Mouse (Mus musculus) hindbrain, embryonic 16.5 days (tissue): ENCODE measurements around the gene Ceacam10. TPM values are rescaled to one million over a fixed set of nuclear protein-coding genes. Genes with fewer than 3 reads are reported as not detected.

Experiments used
- ATAC-seq: fragments of 200-750 bp; cut with Nextera tagmentation; 2 replicates; pipeline ENCODE4 v1.8.0; 2017; ENCODE audit warnings: moderate TSS enrichment, moderate library complexity
- H3K27ac ChIP-seq: fragments of 300-500 bp; sonication (generic); 2 replicates; pipeline ENCODE4 v1.5.1; 2014; ENCODE audit warnings: low read depth, mild to moderate bottlenecking, control low read depth, low read length, moderate library complexity
- H3K27me3 ChIP-seq: fragments of 300-500 bp; sonication (generic); replicated peaks from 2 replicates; pipeline ENCODE4 v1.6.1; 2014; ENCODE audit warnings: low read length; ENCODE audit not compliant: control insufficient read depth, insufficient read depth
- H3K36me3 ChIP-seq: fragments of 300-500 bp; sonication (generic); 2 replicates; pipeline ENCODE4 v1.6.1; 2014; ENCODE audit warnings: mild to moderate bottlenecking, low read length, moderate library complexity, mixed read lengths; ENCODE audit not compliant: control insufficient read depth, insufficient read depth
- H3K4me1 ChIP-seq: fragments of 300-500 bp; sonication (generic); 2 replicates; pipeline ENCODE4 v1.6.1; 2014; ENCODE audit warnings: low read depth, low read length; ENCODE audit not compliant: control insufficient read depth, insufficient read depth
- H3K4me2 ChIP-seq: fragments of 300-500 bp; sonication (generic); 2 replicates; pipeline ENCODE4 v1.6.1; 2014; ENCODE audit warnings: mild to moderate bottlenecking, low read length, control low read depth, moderate library complexity
- H3K4me3 ChIP-seq: fragments of 300-500 bp; sonication (generic); 2 replicates; pipeline ENCODE4 v1.5.1; 2014; ENCODE audit warnings: mild to moderate bottlenecking, low read length, control low read depth, moderate library complexity
- H3K9ac ChIP-seq: fragments of 300-500 bp; sonication (generic); 2 replicates; pipeline ENCODE4 v1.6.1; 2014; ENCODE audit warnings: low read depth, mild to moderate bottlenecking, control low read depth, low read length, moderate library complexity
- H3K9me3 ChIP-seq: fragments of 300-500 bp; sonication (generic); 2 replicates; pipeline ENCODE4 v1.6.1; 2014; ENCODE audit warnings: mild to moderate bottlenecking, low read length, moderate library complexity; ENCODE audit not compliant: control insufficient read depth
- WGBS: fragments of 180-500 bp; shearing (Covaris S2); extraction: QIAGEN DNeasy Blood & Tissue Kit; methylation state at CpG from one replicate; pipeline ENCODE4 v1.1.7; 2014; 5-methylcytosine and 5-hydroxymethylcytosine counted together
- polyA plus RNA-seq: library from polyadenylated mRNA; unstranded; fragments of >200 nt; fragmentation: Nextera tagmentation; extraction: Ambion mirVana; gene quantifications from 2 replicates; pipeline ENCODE4 v1.2.1, GENCODE M21; 2015

The Ceacam10 gene
- polyA plus RNA-seq, 1 experiment from 2014 or later = 0.69 TPM

DNA sequence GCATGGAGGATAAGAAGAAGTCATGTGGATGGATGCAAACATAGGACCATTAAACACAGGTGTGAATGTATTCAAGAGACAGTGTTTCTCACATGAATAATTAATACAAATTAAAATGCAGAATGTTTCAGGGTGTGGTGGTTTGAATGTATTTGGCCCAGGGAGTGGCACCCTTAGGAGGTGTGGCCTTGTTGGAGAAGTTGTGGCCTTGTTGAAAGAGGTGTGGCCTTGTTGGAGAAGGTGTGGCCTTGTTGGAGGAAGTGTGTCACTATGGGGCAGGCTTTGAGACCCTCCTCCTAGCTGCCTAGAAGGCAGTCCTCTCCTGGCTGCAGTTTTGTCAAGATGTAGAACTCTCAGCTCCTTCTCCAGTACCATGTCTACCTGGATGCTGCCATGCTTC lies 5.6 kb upstream of the Ceacam10 start:
- H3K27ac ChIP-seq = no peak overlapping the region
- no peaks in the 10 kb centered on the region for H3K36me3 ChIP-seq
- no peaks in the 10 kb centered on the region for H3K4me1 ChIP-seq
- no peak for ATAC-seq
- H3K27me3 ChIP-seq = no peaks in the 10 kb centered on the region
- no peak overlapping the region for H3K9ac ChIP-seq
- H3K4me3 ChIP-seq = no peak overlapping the region
- H3K9me3 ChIP-seq = no peaks in the 10 kb centered on the region
- H3K4me2 ChIP-seq = no peak overlapping the region

GRCm38 (mm10) chr7:24773942-24774535 lies 3.0 kb upstream of the Ceacam10 start:
- H3K36me3 ChIP-seq = no peaks in the 10 kb centered on the region
- no peak for ATAC-seq
- H3K4me2 ChIP-seq = no peak overlapping the region
- WGBS = 58% methylated on average over 3 of the region's 3 CpGs
- no peaks in the 10 kb centered on the region for H3K4me1 ChIP-seq
- H3K4me3 ChIP-seq = no peak overlapping the region
- no peak overlapping the region for H3K27ac ChIP-seq
- H3K27me3 ChIP-seq = no peaks in the 10 kb centered on the region
- H3K9ac ChIP-seq = no peak overlapping the region
- no peaks in the 10 kb centered on the region for H3K9me3 ChIP-seq

GRCm38 (mm10) chr7:24776145-24776544 lies 861 bp upstream of the Ceacam10 start:
- no peak overlapping the region for H3K4me2 ChIP-seq
- 75% methylated on average over 2 of the region's 2 CpGs for WGBS
- no peaks in the 10 kb centered on the region for H3K4me1 ChIP-seq
- no peak overlapping the region for H3K27ac ChIP-seq
- no peaks in the 10 kb centered on the region for H3K36me3 ChIP-seq
- ATAC-seq = no peak
- H3K9me3 ChIP-seq = no peaks in the 10 kb centered on the region
- H3K9ac ChIP-seq = no peak overlapping the region
- H3K27me3 ChIP-seq = no peaks in the 10 kb centered on the region
- no peak overlapping the region for H3K4me3 ChIP-seq

- WGBS = 88% methylated on average over 1 of the region's 1 CpGs
- Histone ChIP-seq H3K9ac (no peak overlapping the region), H3K4me1 (no peaks in the 10 kb centered on the region), H3K27me3 (no peaks in the 10 kb centered on the region), H3K36me3 (no peaks in the 10 kb centered on the region), H3K4me3 (no peak overlapping the region), H3K4me2 (no peak overlapping the region), H3K27ac (no peak overlapping the region), H3K9me3 (peaks cover 2% of the 10 kb centered on the region)
- ATAC-seq = no peak
Observed at GRCm38 (mm10) chr7:24797918-24798317, 20.9 kb downstream of the Ceacam10 start.

GRCm38 (mm10) chr7:24802149-24802767 lies 25.3 kb downstream of the Ceacam10 start:
- Histone ChIP-seq H3K9ac (no peak overlapping the region), H3K4me3 (no peak overlapping the region), H3K4me1 (no peaks in the 10 kb centered on the region), H3K4me2 (no peak overlapping the region), H3K36me3 (no peaks in the 10 kb centered on the region), H3K27ac (no peak overlapping the region), H3K9me3 (peaks cover 2% of the 10 kb centered on the region; the same call in 1 of the 2 replicates), H3K27me3 (no peaks in the 10 kb centered on the region)
- WGBS = 76% methylated on average over 7 of the region's 7 CpGs
- no peak for ATAC-seq

DNA sequence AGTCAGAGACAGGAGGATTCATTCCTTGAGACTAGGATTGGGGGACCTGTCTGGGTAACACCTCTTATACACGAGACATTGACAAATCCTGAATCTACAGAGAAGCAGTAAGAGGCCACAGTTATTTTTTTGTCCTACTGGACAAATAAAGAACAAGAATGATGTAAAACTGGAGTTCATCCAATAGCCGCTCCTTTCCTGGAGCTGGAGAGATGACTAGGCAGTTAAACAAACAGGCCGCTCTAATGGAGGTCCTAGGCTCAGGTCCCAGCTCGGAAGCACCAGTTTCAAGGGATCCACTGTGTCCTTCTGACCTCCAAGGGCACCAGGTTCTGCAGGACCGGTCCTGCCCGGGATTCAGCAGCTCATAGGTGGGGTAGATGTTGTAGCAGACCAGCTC lies 27.8 kb downstream of the Ceacam10 start:
- ATAC-seq = no peak
- H3K27me3 ChIP-seq = no peaks in the 10 kb centered on the region
- no peaks in the 10 kb centered on the region for H3K4me1 ChIP-seq
- 76% methylated on average over 6 of the region's 6 CpGs for WGBS
- H3K4me2 ChIP-seq = no peak overlapping the region
- H3K9me3 ChIP-seq = no peaks in the 10 kb centered on the region
- H3K9ac ChIP-seq = no peak overlapping the region
- H3K27ac ChIP-seq = no peak overlapping the region
- no peak overlapping the region for H3K4me3 ChIP-seq
- no peaks in the 10 kb centered on the region for H3K36me3 ChIP-seq

- WGBS = 44% methylated on average over 2 of the region's 2 CpGs
Observed at GRCm38 (mm10) chr7:24809041-24809440, 32.0 kb downstream of the Ceacam10 start.

GRCm38 (mm10) chr7:24817502-24817901 lies 40.5 kb downstream of the Ceacam10 start:
- WGBS = 4% methylated on average over 3 of the region's 3 CpGs
- ATAC-seq = peak; percentile 63; the same call in 1 of the 2 replicates
- H3K27ac ChIP-seq = no peak overlapping the region

More at GRCm38 (mm10) chr7:24809041-24809440, 32.0 kb downstream of the Ceacam10 start:
- H3K36me3 ChIP-seq = no peaks in the 10 kb centered on the region
- H3K27me3 ChIP-seq = no peaks in the 10 kb centered on the region
- no peaks in the 10 kb centered on the region for H3K4me1 ChIP-seq
- no peak overlapping the region for H3K4me3 ChIP-seq
- no peaks in the 10 kb centered on the region for H3K9me3 ChIP-seq
- H3K27ac ChIP-seq = no peak overlapping the region
- no peak overlapping the region for H3K9ac ChIP-seq
- no peak for ATAC-seq
- H3K4me2 ChIP-seq = no peak overlapping the region

GRCm38 (mm10) chr7:24824452-24824851 lies 47.4 kb downstream of the Ceacam10 start:
- H3K9me3 ChIP-seq = no peaks in the 10 kb centered on the region
- no peak overlapping the region for H3K27ac ChIP-seq
- 69% methylated on average over 7 of the region's 7 CpGs for WGBS

More at GRCm38 (mm10) chr7:24817502-24817901, 40.5 kb downstream of the Ceacam10 start:
- Histone ChIP-seq H3K4me1 (no peaks in the 10 kb centered on the region), H3K9ac (no peak overlapping the region), H3K4me3 (no peak overlapping the region), H3K4me2 (no peak overlapping the region), H3K9me3 (no peaks in the 10 kb centered on the region), H3K27me3 (no peaks in the 10 kb centered on the region), H3K36me3 (no peaks in the 10 kb centered on the region)

More at GRCm38 (mm10) chr7:24824452-24824851, 47.4 kb downstream of the Ceacam10 start:
- ATAC-seq = no peak
- Histone ChIP-seq H3K9ac (no peak overlapping the region), H3K27me3 (no peaks in the 10 kb centered on the region), H3K4me2 (no peak overlapping the region), H3K4me1 (no peaks in the 10 kb centered on the region), H3K36me3 (no peaks in the 10 kb centered on the region), H3K4me3 (no peak overlapping the region)
